Comparison of ENCODE assay signal across 32 mouse cellular contexts in the genomic region with DNA sequence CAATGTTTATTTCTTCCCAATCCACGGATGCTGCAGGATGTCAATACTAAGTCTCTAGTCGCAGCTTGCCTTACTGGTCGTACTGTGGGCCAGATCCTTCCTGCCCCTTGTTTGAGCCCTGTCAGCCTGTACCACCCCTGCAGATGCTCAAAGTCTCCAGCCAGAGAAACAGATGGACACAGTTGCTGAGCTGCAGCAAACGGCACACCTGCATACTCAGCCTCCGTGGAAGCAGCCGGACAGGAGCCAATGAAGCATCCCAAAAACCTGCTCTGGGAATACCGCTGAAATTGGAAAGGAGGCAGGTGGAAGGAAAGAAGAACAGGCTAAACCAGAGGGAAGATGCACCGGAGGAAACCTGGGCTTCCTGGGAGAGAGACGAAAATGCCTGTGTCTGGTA.
DNase-seq lines count a peak whose midpoint lies in the region; ATAC-seq and TF ChIP-seq lines count a peak whose summit lies in the region.
"Had no signal": no experiment of that assay in that cellular context is flagged by ENCODE, and none has a peak within 500 bp of the region (broad histone marks: within the 10 kb centered on the region; RNA-seq: fewer than 3 reads in every experiment).

No protein-coding gene starts in this region.

- peaks cover 24% of the 10 kb centered on the region for H3K4me1 ChIP-seq in cerebellum, adult 2 months (ENCODE audit: control insufficient read depth, insufficient read depth, low read length)
- 0 out of 2 replicates have a peak, but pooled peaks cover 4% of the 10 kb centered on the region for H3K4me1 ChIP-seq in forebrain, embryonic 15.5 days
- no peaks in the 10 kb centered on the region for H3K4me1 ChIP-seq in forebrain, embryonic 11.5 days (replicated peaks; ENCODE audit: control insufficient read depth, insufficient read depth, low read length)
- H3K4me1 ChIP-seq in midbrain, embryonic 14.5 days (ENCODE audit: control insufficient read depth, insufficient read depth, low read length), result no peaks in the 10 kb centered on the region
- no peaks in the 10 kb centered on the region for H3K4me1 ChIP-seq in midbrain, embryonic 13.5 days (replicated peaks)
- H3K4me1 ChIP-seq: forebrain, embryonic 12.5 days; intestine, embryonic 15.5 days; midbrain, embryonic 15.5 days; stomach, embryonic 15.5 days had no signal

- WGBS in cerebellum, adult 2 months, result 27% methylated on average over 9 of the region's 9 CpGs
- WGBS in forebrain, embryonic 15.5 days, result 86% methylated on average over 9 of the region's 9 CpGs
- WGBS in forebrain, embryonic 11.5 days, result 89% methylated on average over 9 of the region's 9 CpGs
- 87% methylated on average over 9 of the region's 9 CpGs for WGBS in midbrain, embryonic 14.5 days
- 88% methylated on average over 9 of the region's 9 CpGs for WGBS in midbrain, embryonic 13.5 days

- no peaks in the 10 kb centered on the region for H3K9me3 ChIP-seq in forebrain, embryonic 15.5 days
- H3K9me3 ChIP-seq in forebrain, embryonic 11.5 days (ENCODE audit: control insufficient read depth, low read length), result no peaks in the 10 kb centered on the region
- no peaks in the 10 kb centered on the region for H3K9me3 ChIP-seq in midbrain, embryonic 14.5 days (ENCODE audit: control insufficient read depth, low read length)
- H3K9me3 ChIP-seq in midbrain, embryonic 13.5 days, result no peaks in the 10 kb centered on the region
- H3K9me3 ChIP-seq: embryonic facial prominence, embryonic 13.5 days; forebrain, embryonic 12.5 days; heart, embryonic 13.5 days; intestine, embryonic 15.5 days; midbrain, embryonic 15.5 days; neural tube, embryonic 15.5 days; stomach, embryonic 15.5 days had no signal

- peak; percentile 46 to 57 for DNase-seq in cerebellum, adult 2 months
- DNase-seq in cerebellum, adult 11-12 months, result no peak
- no peak for DNase-seq in forebrain, embryonic 11.5 days (ENCODE audit: low spot score)
- DNase-seq in midbrain, embryonic 14.5 days, result no peak
- no peak for DNase-seq in spleen, adult 18-20 months
- DNase-seq: adrenal gland, adult 8-10 months; gastrocnemius, postnatal 10 days; heart, postnatal 10 days; kidney, adult 8-10 months; kidney, postnatal 4 days; layer of hippocampus, postnatal 36 days; liver; lung, adult 2 months; lung, postnatal 10 days; retina, postnatal 1 day; right cerebral cortex, postnatal 14 days; thymus, adult 18-20 months; thymus, postnatal 25 days had no signal

- no peak overlapping the region for H3K4me3 ChIP-seq in cerebellum, adult 2 months (replicated peaks; ENCODE audit: insufficient read depth, low read depth, low read length)
- H3K4me3 ChIP-seq in forebrain, embryonic 15.5 days, result no peak overlapping the region
- H3K4me3 ChIP-seq in forebrain, embryonic 11.5 days (ENCODE audit: low read depth, low read length), result no peak overlapping the region
- H3K4me3 ChIP-seq in midbrain, embryonic 14.5 days (replicated peaks; ENCODE audit: low read depth, low read length), result no peak overlapping the region
- no peak overlapping the region for H3K4me3 ChIP-seq in midbrain, embryonic 13.5 days (replicated peaks)
- H3K4me3 ChIP-seq: embryonic facial prominence, embryonic 13.5 days; erythroblast, embryonic 14.5 days; forebrain, embryonic 12.5 days; heart, embryonic 13.5 days; intestine, embryonic 15.5 days; midbrain, embryonic 15.5 days; neural tube, embryonic 15.5 days; stomach, embryonic 15.5 days had no signal

- H3K27ac ChIP-seq in cerebellum, adult 2 months (ENCODE audit: insufficient read depth, low read length), result peak overlapping the region; percentile 3; the same call in 1 of the 2 replicates
- 0 out of 2 replicates have a peak overlapping the region, but pooled peaks have one; percentile 9 for H3K27ac ChIP-seq in forebrain, embryonic 15.5 days (replicated peaks)
- H3K27ac ChIP-seq in forebrain, embryonic 11.5 days (ENCODE audit: low read depth, low read length), result no peak overlapping the region
- 0 out of 2 replicates have a peak overlapping the region, but pooled peaks have one; percentile 14 for H3K27ac ChIP-seq in midbrain, embryonic 14.5 days (replicated peaks; ENCODE audit: low read depth, low read length)
- no peak overlapping the region for H3K27ac ChIP-seq in midbrain, embryonic 13.5 days
- H3K27ac ChIP-seq: embryonic facial prominence, embryonic 13.5 days; forebrain, embryonic 12.5 days; heart, embryonic 13.5 days; intestine, embryonic 15.5 days; kidney, postnatal 0 days; liver, embryonic 14.5 days; macrophage; midbrain, embryonic 15.5 days; neural tube, embryonic 15.5 days; stomach, embryonic 15.5 days had no signal

- TF ChIP-seq POLR2A in cerebellum, adult 2 months (IDR thresholded peaks at IDR 0.05; ENCODE audit: borderline replicate concordance, insufficient read depth, low read length), result no peak

- no peaks in the 10 kb centered on the region for H3K27me3 ChIP-seq in cerebellum, adult 2 months (ENCODE audit: control insufficient read depth, insufficient read depth, low read length)
- H3K27me3 ChIP-seq in forebrain, embryonic 15.5 days, result no peaks in the 10 kb centered on the region
- no peaks in the 10 kb centered on the region for H3K27me3 ChIP-seq in forebrain, embryonic 11.5 days (ENCODE audit: control insufficient read depth, insufficient read depth, low read length)
- no peaks in the 10 kb centered on the region for H3K27me3 ChIP-seq in midbrain, embryonic 14.5 days (ENCODE audit: control insufficient read depth, insufficient read depth, low read length)
- no peaks in the 10 kb centered on the region for H3K27me3 ChIP-seq in midbrain, embryonic 13.5 days
- H3K27me3 ChIP-seq: embryonic facial prominence, embryonic 13.5 days; forebrain, embryonic 12.5 days; heart, embryonic 13.5 days; intestine, embryonic 15.5 days; midbrain, embryonic 15.5 days; neural tube, embryonic 15.5 days; stomach, embryonic 15.5 days had no signal

- no peak overlapping the region for H3K9ac ChIP-seq in forebrain, embryonic 15.5 days (replicated peaks)
- no peak overlapping the region for H3K9ac ChIP-seq in forebrain, embryonic 11.5 days (ENCODE audit: low read length)
- H3K9ac ChIP-seq in midbrain, embryonic 14.5 days (replicated peaks; ENCODE audit: low read length), result no peak overlapping the region
- H3K9ac ChIP-seq in midbrain, embryonic 13.5 days (replicated peaks), result no peak overlapping the region
- H3K9ac ChIP-seq: embryonic facial prominence, embryonic 13.5 days; forebrain, embryonic 12.5 days; heart, embryonic 13.5 days; intestine, embryonic 15.5 days; liver, embryonic 14.5 days; midbrain, embryonic 15.5 days; neural tube, embryonic 15.5 days; stomach, embryonic 15.5 days had no signal

- H3K4me2 ChIP-seq in forebrain, embryonic 15.5 days (replicated peaks), result no peak overlapping the region
- no peak overlapping the region for H3K4me2 ChIP-seq in forebrain, embryonic 11.5 days (ENCODE audit: low read depth, low read length, severe bottlenecking)
- no peak overlapping the region for H3K4me2 ChIP-seq in midbrain, embryonic 14.5 days (ENCODE audit: low read length)
- H3K4me2 ChIP-seq in midbrain, embryonic 13.5 days (replicated peaks), result no peak overlapping the region
- H3K4me2 ChIP-seq: embryonic facial prominence, embryonic 13.5 days; forebrain, embryonic 12.5 days; heart, embryonic 13.5 days; intestine, embryonic 15.5 days; midbrain, embryonic 15.5 days; neural tube, embryonic 15.5 days; stomach, embryonic 15.5 days had no signal

- no peak for TF ChIP-seq CTCF in cerebellum, adult 2 months (IDR thresholded peaks at IDR 0.05; ENCODE audit: borderline replicate concordance, insufficient read depth, low read depth, low read length)

- H3K36me3 ChIP-seq in forebrain, embryonic 15.5 days, result no peaks in the 10 kb centered on the region
- H3K36me3 ChIP-seq in forebrain, embryonic 11.5 days (ENCODE audit: control insufficient read depth, insufficient read depth, low read length), result no peaks in the 10 kb centered on the region
- no peaks in the 10 kb centered on the region for H3K36me3 ChIP-seq in midbrain, embryonic 14.5 days (ENCODE audit: control insufficient read depth, insufficient read depth, low read length)
- no peaks in the 10 kb centered on the region for H3K36me3 ChIP-seq in midbrain, embryonic 13.5 days
- H3K36me3 ChIP-seq: embryonic facial prominence, embryonic 13.5 days; forebrain, embryonic 12.5 days; G1E; heart, embryonic 13.5 days; intestine, embryonic 15.5 days; midbrain, embryonic 15.5 days; neural tube, embryonic 15.5 days; stomach, embryonic 15.5 days had no signal

- ATAC-seq in forebrain, embryonic 15.5 days (replicated peaks), result no peak
- no peak for ATAC-seq in forebrain, embryonic 11.5 days (replicated peaks; ENCODE audit: low FRiP score)
- ATAC-seq in midbrain, embryonic 14.5 days (ENCODE audit: low FRiP score, low TSS enrichment), result no peak
- no peak for ATAC-seq in midbrain, embryonic 13.5 days
- ATAC-seq: intestine, embryonic 15.5 days; midbrain, embryonic 15.5 days had no signal

Comparison
In these comparisons a context has a peak if more than half of its experiments do, and no peak if none do; other contexts are left out.
1. DNase-seq: peak in cerebellum, adult 2 months (2 of 2); none in cerebellum, adult 11-12 months (single experiment), forebrain, embryonic 11.5 days (single experiment), midbrain, embryonic 14.5 days (single experiment) and spleen, adult 18-20 months (0 of 2).
2. H3K27ac ChIP-seq: peak in cerebellum, adult 2 months (single experiment), forebrain, embryonic 15.5 days (single experiment) and midbrain, embryonic 14.5 days (single experiment); none in forebrain, embryonic 11.5 days (single experiment) and midbrain, embryonic 13.5 days (single experiment).